Mouse (Mus musculus): Measurements from ENCODE around the gene Rbms3. TPM values are rescaled to one million over a fixed set of nuclear protein-coding genes. Genes with fewer than 3 reads are reported as not detected.
A peak's percentile ranks its signal among the peaks of the same experiment; 100 is the strongest.

The Rbms3 gene
- total and polyA plus RNA-seq, 2 experiments from 2014 or later: 43.3 to 59.9 TPM

- DNase-seq (ENCODE audit: low spot score) (peak; percentile 14), ATAC-seq (ENCODE audit: low FRiP score) (no peak)
- Histone ChIP-seq H3K4me2 (ENCODE audit: low read depth, low read length, poor library complexity, severe bottlenecking) (no peak overlapping the region), H3K4me3 (ENCODE audit: low read depth, low read length) (no peak overlapping the region), H3K9ac (replicated peaks; ENCODE audit: low read length, poor library complexity, severe bottlenecking) (no peak overlapping the region), H3K4me1 (ENCODE audit: insufficient read depth, low read length) (no peaks in the 10 kb centered on the region), H3K27me3 (ENCODE audit: insufficient read depth, low read length) (no peaks in the 10 kb centered on the region), H3K36me3 (ENCODE audit: insufficient read depth, low read length) (no peaks in the 10 kb centered on the region), H3K27ac (ENCODE audit: low read depth, low read length) (no peak overlapping the region), H3K9me3 (ENCODE audit: low read length) (no peaks in the 10 kb centered on the region)
- TF ChIP-seq CTCF (IDR thresholded peaks at IDR 0.05): no peak
- 70% methylated on average over 9 of the region's 9 CpGs for WGBS
Observed at GRCm38 (mm10) chr9:117216026-117216755, 413.5 kb downstream of the Rbms3 start.

- TF ChIP-seq CTCF (IDR thresholded peaks at IDR 0.05): no peak
- H3K9me3 ChIP-seq (ENCODE audit: low read length): no peaks in the 10 kb centered on the region
- ATAC-seq (ENCODE audit: low FRiP score) (no peak), DNase-seq (ENCODE audit: low spot score) (peak; percentile 5)
- H3K9ac ChIP-seq (replicated peaks; ENCODE audit: low read length, poor library complexity, severe bottlenecking): no peak overlapping the region
- H3K36me3 ChIP-seq (ENCODE audit: insufficient read depth, low read length): no peaks in the 10 kb centered on the region
- no peak overlapping the region for H3K4me2 ChIP-seq (ENCODE audit: low read depth, low read length, poor library complexity, severe bottlenecking)
- no peaks in the 10 kb centered on the region for H3K4me1 ChIP-seq (ENCODE audit: insufficient read depth, low read length)
- H3K27me3 ChIP-seq (ENCODE audit: insufficient read depth, low read length): no peaks in the 10 kb centered on the region
- H3K4me3 ChIP-seq (ENCODE audit: low read depth, low read length): no peak overlapping the region
- WGBS: 78% methylated on average over 4 of the region's 4 CpGs
- no peak overlapping the region for H3K27ac ChIP-seq (ENCODE audit: low read depth, low read length)
Observed at GRCm38 (mm10) chr9:117212023-117212422, 417.7 kb downstream of the Rbms3 start.

GRCm38 (mm10) chr9:117210344-117210743, 419.4 kb downstream of the Rbms3 start:
- Histone ChIP-seq H3K4me1 (ENCODE audit: insufficient read depth, low read length) (0 out of 2 replicates have a peak, but pooled peaks cover 6% of the 10 kb centered on the region), H3K27ac (ENCODE audit: low read depth, low read length) (no peak overlapping the region), H3K27me3 (ENCODE audit: insufficient read depth, low read length) (no peaks in the 10 kb centered on the region), H3K4me3 (ENCODE audit: low read depth, low read length) (no peak overlapping the region), H3K9ac (replicated peaks; ENCODE audit: low read length, poor library complexity, severe bottlenecking) (no peak overlapping the region), H3K4me2 (ENCODE audit: low read depth, low read length, poor library complexity, severe bottlenecking) (no peak overlapping the region), H3K9me3 (ENCODE audit: low read length) (no peaks in the 10 kb centered on the region), H3K36me3 (ENCODE audit: insufficient read depth, low read length) (no peaks in the 10 kb centered on the region)
- whole genome bisulfite sequencing: 80% methylated on average over 2 of the region's 2 CpGs
- TF ChIP-seq CTCF (IDR thresholded peaks at IDR 0.05): no peak
- no peak for ATAC-seq (ENCODE audit: low FRiP score)
- DNase-seq (ENCODE audit: low spot score): no peak

GRCm38 (mm10) chr9:117205395-117205794, 424.3 kb downstream of the Rbms3 start:
- 71% methylated on average over 6 of the region's 6 CpGs for WGBS
- H3K4me1 ChIP-seq (ENCODE audit: insufficient read depth, low read length): 0 out of 2 replicates have a peak, but pooled peaks cover 6% of the 10 kb centered on the region
- no peaks in the 10 kb centered on the region for H3K36me3 ChIP-seq (ENCODE audit: insufficient read depth, low read length)
- no peaks in the 10 kb centered on the region for H3K9me3 ChIP-seq (ENCODE audit: low read length)
- no peak overlapping the region for H3K4me3 ChIP-seq (ENCODE audit: low read depth, low read length)
- H3K27me3 ChIP-seq (ENCODE audit: insufficient read depth, low read length): no peaks in the 10 kb centered on the region
- no peak overlapping the region for H3K4me2 ChIP-seq (ENCODE audit: low read depth, low read length, poor library complexity, severe bottlenecking)
- no peak overlapping the region for H3K27ac ChIP-seq (ENCODE audit: low read depth, low read length)
- TF ChIP-seq CTCF (IDR thresholded peaks at IDR 0.05): no peak
- no peak for DNase-seq (ENCODE audit: low spot score)
- ATAC-seq (ENCODE audit: low FRiP score): no peak
- H3K9ac ChIP-seq (replicated peaks; ENCODE audit: low read length, poor library complexity, severe bottlenecking): no peak overlapping the region

- H3K4me2 ChIP-seq (ENCODE audit: low read depth, low read length, poor library complexity, severe bottlenecking): no peak overlapping the region
- no peak overlapping the region for H3K4me3 ChIP-seq (ENCODE audit: low read depth, low read length)
- H3K27ac ChIP-seq (ENCODE audit: low read depth, low read length): no peak overlapping the region
- no peaks in the 10 kb centered on the region for H3K27me3 ChIP-seq (ENCODE audit: insufficient read depth, low read length)
- ATAC-seq (ENCODE audit: low FRiP score) (no peak), DNase-seq (ENCODE audit: low spot score) (peak; percentile 15)
- no peak overlapping the region for H3K9ac ChIP-seq (replicated peaks; ENCODE audit: low read length, poor library complexity, severe bottlenecking)
- H3K4me1 ChIP-seq (ENCODE audit: insufficient read depth, low read length): no peaks in the 10 kb centered on the region
- no peaks in the 10 kb centered on the region for H3K9me3 ChIP-seq (ENCODE audit: low read length)
- H3K36me3 ChIP-seq (ENCODE audit: insufficient read depth, low read length): no peaks in the 10 kb centered on the region
- TF ChIP-seq CTCF (IDR thresholded peaks at IDR 0.05): no peak
- WGBS: 87% methylated on average over 7 of the region's 7 CpGs
Observed at GRCm38 (mm10) chr9:117200067-117200658, 429.6 kb downstream of the Rbms3 start.

GRCm38 (mm10) chr9:117197531-117197930, 432.2 kb downstream of the Rbms3 start:
- Histone ChIP-seq H3K4me3 (ENCODE audit: low read depth, low read length) (no peak overlapping the region), H3K27ac (ENCODE audit: low read depth, low read length) (no peak overlapping the region), H3K36me3 (ENCODE audit: insufficient read depth, low read length) (no peaks in the 10 kb centered on the region), H3K9ac (replicated peaks; ENCODE audit: low read length, poor library complexity, severe bottlenecking) (no peak overlapping the region), H3K9me3 (ENCODE audit: low read length) (no peaks in the 10 kb centered on the region), H3K27me3 (ENCODE audit: insufficient read depth, low read length) (no peaks in the 10 kb centered on the region), H3K4me2 (ENCODE audit: low read depth, low read length, poor library complexity, severe bottlenecking) (no peak overlapping the region), H3K4me1 (ENCODE audit: insufficient read depth, low read length) (no peaks in the 10 kb centered on the region)
- DNase-seq (ENCODE audit: low spot score) (no peak), ATAC-seq (ENCODE audit: low FRiP score) (no peak)
- 79% methylated on average over 3 of the region's 3 CpGs for WGBS
- TF ChIP-seq CTCF (IDR thresholded peaks at IDR 0.05): no peak

Data from midbrain, postnatal 0 days (tissue).